Mouse (Mus musculus): Measurements from ENCODE around the gene Socs7.

GRCm38 (mm10) chr11:97439935-97440334 is 77.6 kb downstream of the Socs7 start:
- TF ChIP-seq CTCF (IDR thresholded peaks at IDR 0.05; ENCODE audit: extremely low read depth, insufficient read depth, low read length) (no peak), POLR2A (IDR thresholded peaks at IDR 0.05; ENCODE audit: extremely low read depth, insufficient read depth, low read length) (no peak)

Measured in cortical plate, adult 2 months (tissue).